Mouse (Mus musculus): ENCODE data around the gene Vmn2r75. TPM values are rescaled to one million over a fixed set of nuclear protein-coding genes. Genes with fewer than 3 reads are reported as not detected.
"Not testable (repeated sequence)": the region's sequence is repeated elsewhere in the genome, so short reads cannot be mapped to it uniquely, and the experiment has no call there.

Gene Vmn2r75
- polyA plus RNA-seq (2012; rRNA removed): not detected in 2 replicates

DNA sequence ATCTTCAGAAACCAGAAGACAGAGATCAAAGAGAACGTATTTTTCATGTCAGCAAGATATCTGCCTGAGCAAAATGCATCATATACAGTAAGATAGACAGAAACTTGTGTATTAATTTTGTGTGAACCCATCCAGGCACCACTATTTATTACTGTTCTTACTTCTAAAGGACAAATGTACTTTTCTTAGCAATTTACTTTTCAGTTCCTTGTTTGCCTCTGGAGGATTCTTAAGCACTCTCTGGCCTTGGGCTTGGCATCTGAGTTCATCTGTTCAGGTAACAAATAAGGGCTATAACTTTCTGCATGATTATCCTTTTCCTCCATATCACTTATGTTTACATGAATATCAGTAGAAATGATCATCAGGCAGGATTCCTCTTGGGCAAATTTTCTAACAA is at the start of gene Vmn2r75:
Gene Vmn2r75, minus strand, starts transcription at position 101 of the 400 bp plus-strand sequence.
- not testable (repeated sequence) for DNase-seq (ENCODE audit: low spot score)

DNA sequence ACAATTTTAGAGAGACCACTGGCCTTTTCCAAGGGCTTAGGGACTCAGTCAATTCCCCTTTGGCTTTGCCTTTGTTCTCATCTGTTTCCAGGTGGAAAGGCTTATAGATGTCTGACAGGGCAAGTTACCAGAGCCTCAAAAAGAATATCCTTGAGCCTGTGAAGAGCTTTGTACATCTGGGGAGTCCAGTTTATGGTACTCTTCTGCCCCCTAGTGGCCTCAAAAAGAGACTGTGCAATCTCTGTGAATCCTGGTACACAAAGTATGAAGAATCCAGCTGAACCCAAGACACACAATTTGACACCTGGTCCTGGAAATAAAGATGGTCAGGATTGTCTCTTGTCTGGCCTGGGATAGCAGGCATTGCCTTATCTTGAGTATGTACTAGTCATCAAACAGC is 39.8 kb upstream of the Vmn2r75 start:
- no peak for DNase-seq (ENCODE audit: low spot score)

Other genes starting within 250 kb of the Vmn2r75 start
- not detected in 2 replicates for gene Vmn2r74, start 210.1 kb downstream of the Vmn2r75 start, polyA plus RNA-seq (2012; rRNA removed)
- not detected in 2 replicates for gene Vmn2r76, start 74.5 kb upstream of the Vmn2r75 start, polyA plus RNA-seq (2012; rRNA removed)
- gene Olfr310, start 105.4 kb upstream of the Vmn2r75 start, polyA plus RNA-seq (2012; rRNA removed): not detected in 2 replicates
- not detected in 2 replicates for gene Olfr309, start 141.9 kb upstream of the Vmn2r75 start, polyA plus RNA-seq (2012; rRNA removed)
- gene Olfr308, start 153.9 kb upstream of the Vmn2r75 start, polyA plus RNA-seq (2012; rRNA removed): not detected in 2 replicates
- gene Olfr307, start 165.8 kb upstream of the Vmn2r75 start, polyA plus RNA-seq (2012; rRNA removed): not detected in 2 replicates
- gene Olfr305, start 195.2 kb upstream of the Vmn2r75 start, polyA plus RNA-seq (2012; rRNA removed): not detected in 2 replicates
- gene Olfr304, start 214.9 kb upstream of the Vmn2r75 start, polyA plus RNA-seq (2012; rRNA removed): not detected in 2 replicates
- gene Olfr303, start 226.0 kb upstream of the Vmn2r75 start, polyA plus RNA-seq (2012; rRNA removed): not detected in 2 replicates
- not detected in 2 replicates for gene Olfr301, start 232.1 kb upstream of the Vmn2r75 start, polyA plus RNA-seq (2012; rRNA removed)

Data from urinary bladder, adult 2 months (tissue).